Mouse (Mus musculus) midbrain, embryonic 12.5 days (tissue): ENCODE data around the gene Ino80b. TPM values are rescaled to one million over a fixed set of nuclear protein-coding genes. Genes with fewer than 3 reads are reported as not detected.
A peak's percentile ranks its signal among the peaks of the same experiment; 100 is the strongest.

Experiments used
- ATAC-seq: fragments of 200-750 bp; cut with Nextera tagmentation; 2 replicates; pipeline ENCODE4 v1.8.0; 2017; ENCODE audit warnings: low read depth, moderate TSS enrichment, moderate library complexity; ENCODE audit not compliant: low FRiP score
- H3K27ac ChIP-seq: fragments of 300-500 bp; sonication (generic); replicated peaks from 2 replicates; pipeline ENCODE4 v1.5.1; 2016; ENCODE audit warnings: mild to moderate bottlenecking
- H3K27me3 ChIP-seq: fragments of 300-500 bp; sonication (generic); 2 replicates; pipeline ENCODE4 v1.6.1; 2016; ENCODE audit warnings: mild to moderate bottlenecking
- H3K36me3 ChIP-seq: fragments of 300-500 bp; sonication (generic); 2 replicates; pipeline ENCODE4 v1.6.1; 2016
- H3K4me1 ChIP-seq: fragments of 300-500 bp; sonication (generic); 2 replicates; pipeline ENCODE4 v1.6.1; 2016
- H3K4me2 ChIP-seq: fragments of 300-500 bp; sonication (generic); replicated peaks from 2 replicates; pipeline ENCODE4 v1.6.1; 2016; ENCODE audit warnings: mild to moderate bottlenecking, moderate library complexity
- H3K4me3 ChIP-seq: fragments of 300-500 bp; sonication (generic); 2 replicates; pipeline ENCODE4 v1.5.1; 2016; ENCODE audit warnings: mild to moderate bottlenecking
- H3K9ac ChIP-seq: fragments of 300-500 bp; sonication (generic); replicated peaks from 2 replicates; pipeline ENCODE4 v1.6.1; 2016; ENCODE audit warnings: mild to moderate bottlenecking, moderate library complexity
- H3K9me3 ChIP-seq: fragments of 300-500 bp; sonication (generic); 2 replicates; pipeline ENCODE4 v1.6.1; 2016; ENCODE audit warnings: mild to moderate bottlenecking
- WGBS: fragments of 180-500 bp; shearing (Covaris S2); methylation state at CpG from one replicate; pipeline ENCODE4 v1.1.7; 2016; 5-methylcytosine and 5-hydroxymethylcytosine counted together
- polyA plus RNA-seq: library from polyadenylated mRNA; unstranded; fragments of >200 nt; fragmentation: Nextera tagmentation; extraction: Ambion mirVana; gene quantifications from 2 replicates; pipeline ENCODE4 v1.2.1, GENCODE M21; 2016

Gene Ino80b
- polyA plus RNA-seq, 1 experiment from 2014 or later = 19.4 TPM

DNA sequence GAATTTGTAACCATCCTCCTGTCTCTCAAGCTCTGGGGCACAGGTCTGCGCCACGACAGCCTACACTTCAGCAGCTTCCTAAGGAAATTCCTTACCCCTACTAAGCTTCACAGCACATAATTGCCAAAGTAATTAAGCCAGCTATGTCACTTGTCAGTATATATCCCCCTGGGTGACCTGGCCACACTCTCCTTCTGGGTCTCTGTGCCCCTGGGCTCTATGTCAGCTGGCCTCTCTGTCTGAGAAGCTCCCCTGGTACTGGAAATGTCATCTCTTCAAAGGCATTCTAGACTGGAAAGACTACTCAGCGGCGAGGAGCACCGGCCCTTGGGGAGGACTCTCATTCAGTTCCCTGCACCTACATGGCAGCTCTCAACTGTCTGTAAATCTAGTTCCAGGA, 2.3 kb downstream of the Ino80b start:
- H3K27ac ChIP-seq = no peak overlapping the region
- H3K4me3 ChIP-seq = peak overlapping the region; percentile 84; the same call in 1 of the 2 replicates
- peaks cover 19% of the 10 kb centered on the region for H3K36me3 ChIP-seq
- no peak for ATAC-seq
- H3K9me3 ChIP-seq = no peaks in the 10 kb centered on the region
- peaks cover 57% of the 10 kb centered on the region for H3K4me1 ChIP-seq
- H3K9ac ChIP-seq = peak overlapping the region; percentile 95; the same call in 1 of the 2 replicates
- H3K4me2 ChIP-seq = peak overlapping the region; percentile 96
- 82% methylated on average over 5 of the region's 5 CpGs for WGBS
- H3K27me3 ChIP-seq = no peaks in the 10 kb centered on the region

DNA sequence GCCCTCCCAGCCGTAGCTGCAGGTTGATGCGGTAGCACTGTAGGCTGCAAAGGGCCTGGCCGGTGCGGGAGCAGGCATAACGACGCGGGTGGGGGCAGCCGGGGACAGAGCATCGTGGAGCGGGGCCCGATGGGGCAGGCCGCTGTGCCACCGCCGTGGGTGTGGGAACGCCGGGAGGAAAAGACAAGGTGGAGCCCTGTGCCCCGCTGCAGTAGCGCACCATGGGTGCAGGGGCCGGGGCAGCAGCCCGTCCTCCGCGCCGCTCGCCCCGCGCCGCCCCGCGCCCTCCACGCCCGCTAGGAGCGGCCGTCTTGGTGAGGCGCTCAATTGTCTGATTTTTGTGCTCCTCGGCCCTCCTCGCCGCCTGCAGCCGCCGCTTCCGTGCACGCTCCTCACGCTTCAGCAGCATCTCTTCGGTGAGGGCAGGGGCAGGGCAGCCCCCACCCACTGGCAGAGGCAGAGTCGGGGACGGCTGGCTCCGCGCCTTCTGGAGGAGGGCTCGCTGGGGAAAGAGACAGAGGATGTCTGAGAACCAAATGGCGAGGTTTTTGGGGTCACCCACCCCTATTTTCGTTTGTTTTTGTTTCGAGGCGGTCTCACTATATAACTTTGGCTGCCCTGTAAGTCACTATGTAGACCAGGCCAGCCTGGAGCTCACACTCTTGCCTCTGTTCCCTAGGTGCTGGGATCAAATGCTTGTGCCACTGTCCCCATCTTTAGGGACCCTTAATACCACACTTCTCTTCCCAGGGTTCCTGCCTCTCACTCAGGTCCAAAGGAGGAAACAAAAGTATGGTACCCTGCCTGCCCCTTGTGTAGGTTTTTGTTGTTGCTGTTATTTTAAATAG, 3.1 kb downstream of the Ino80b start:
- Histone ChIP-seq H3K9me3 (no peaks in the 10 kb centered on the region), H3K36me3 (peaks cover 27% of the 10 kb centered on the region), H3K27me3 (no peaks in the 10 kb centered on the region), H3K27ac (peak overlapping the region; percentile 99), H3K4me1 (peaks cover 62% of the 10 kb centered on the region), H3K4me3 (peak overlapping the region; percentile 84), H3K9ac (peak overlapping the region; percentile 95), H3K4me2 (peak overlapping the region; percentile 96)
- peak; percentile 1 for ATAC-seq
- under 1% methylated on average over 47 of the region's 52 CpGs for WGBS

DNA sequence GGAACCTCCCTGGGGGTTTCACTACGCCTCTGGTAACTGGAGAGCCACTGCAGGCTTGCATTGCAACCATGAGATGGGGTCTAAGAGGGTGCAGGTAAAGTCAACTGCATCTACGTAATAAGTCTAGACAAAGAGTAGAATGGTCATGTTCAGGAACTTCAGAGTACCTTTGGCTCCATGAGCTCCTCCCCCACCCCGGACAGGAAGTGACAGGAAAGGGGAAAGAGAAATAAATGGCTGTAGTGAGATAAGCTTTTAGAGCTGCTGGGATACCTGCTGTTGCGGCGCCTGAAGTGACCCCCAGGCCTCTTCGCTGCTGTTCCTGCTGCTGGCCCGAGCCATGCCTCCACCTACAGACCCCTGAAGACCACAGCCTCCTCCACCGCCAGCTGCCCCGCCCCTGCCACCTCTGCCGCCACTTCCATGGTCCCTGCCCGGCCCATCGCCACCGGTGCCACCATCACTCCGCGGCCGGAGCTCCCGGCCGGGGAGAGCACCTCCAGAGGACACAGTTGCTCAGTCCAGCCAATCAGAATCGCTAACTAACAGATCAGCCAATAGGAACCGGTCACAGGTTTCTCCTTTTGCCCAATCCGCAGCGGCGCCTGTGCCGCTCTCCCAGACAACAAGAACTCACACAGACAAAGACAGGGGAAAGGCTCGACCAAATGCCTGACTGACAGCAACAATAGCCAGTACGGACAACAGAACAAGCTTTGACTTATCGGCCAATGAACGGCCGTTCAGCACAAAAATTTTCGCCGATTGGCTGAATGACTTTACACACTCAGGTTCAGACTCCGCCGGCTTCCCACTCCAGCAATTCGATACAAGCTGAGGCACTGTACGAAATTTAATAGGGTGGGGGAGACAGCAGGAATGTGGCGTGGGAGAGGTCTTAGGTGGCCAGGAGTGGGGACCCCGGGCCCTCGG, 4.0 kb downstream of the Ino80b start, which contains the start of gene Wbp1:
Wbp1 (minus strand) TSS at position 630 of the 933 bp plus-strand sequence.
- WGBS = under 1% methylated on average over 36 of the region's 38 CpGs
- Histone ChIP-seq H3K9ac (peak within 1 kb of the TSS; percentile 95), H3K9me3 (no peaks in the 10 kb centered on the region), H3K36me3 (peaks cover 30% of the 10 kb centered on the region), H3K27me3 (no peaks in the 10 kb centered on the region), H3K27ac (peak within 1 kb of the TSS; percentile 99), H3K4me2 (peak within 1 kb of the TSS; percentile 96), H3K4me3 (peak within 1 kb of the TSS; percentile 84), H3K4me1 (peaks cover 71% of the 10 kb centered on the region)
- ATAC-seq = peak; percentile 94

DNA sequence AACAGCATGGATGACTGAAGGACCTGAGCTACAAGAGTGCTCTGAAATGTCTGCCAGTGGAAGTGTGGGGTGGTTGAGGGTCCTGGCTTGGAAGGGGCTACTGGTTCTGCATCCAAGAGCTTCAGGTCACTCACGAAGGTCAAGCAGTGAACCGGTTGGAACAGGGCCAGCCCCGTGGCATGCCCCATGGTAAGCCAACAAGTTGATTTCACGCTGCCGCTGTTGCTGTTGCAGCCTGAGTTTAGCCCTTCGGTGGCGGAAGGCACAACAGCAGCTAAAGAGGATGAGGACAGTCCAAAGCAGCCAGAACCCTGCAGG, 5.5 kb downstream of the Ino80b start:
- peak overlapping the region; percentile 99; the same call in 1 of the 2 replicates for H3K27ac ChIP-seq
- peaks cover 74% of the 10 kb centered on the region for H3K4me1 ChIP-seq

DNA sequence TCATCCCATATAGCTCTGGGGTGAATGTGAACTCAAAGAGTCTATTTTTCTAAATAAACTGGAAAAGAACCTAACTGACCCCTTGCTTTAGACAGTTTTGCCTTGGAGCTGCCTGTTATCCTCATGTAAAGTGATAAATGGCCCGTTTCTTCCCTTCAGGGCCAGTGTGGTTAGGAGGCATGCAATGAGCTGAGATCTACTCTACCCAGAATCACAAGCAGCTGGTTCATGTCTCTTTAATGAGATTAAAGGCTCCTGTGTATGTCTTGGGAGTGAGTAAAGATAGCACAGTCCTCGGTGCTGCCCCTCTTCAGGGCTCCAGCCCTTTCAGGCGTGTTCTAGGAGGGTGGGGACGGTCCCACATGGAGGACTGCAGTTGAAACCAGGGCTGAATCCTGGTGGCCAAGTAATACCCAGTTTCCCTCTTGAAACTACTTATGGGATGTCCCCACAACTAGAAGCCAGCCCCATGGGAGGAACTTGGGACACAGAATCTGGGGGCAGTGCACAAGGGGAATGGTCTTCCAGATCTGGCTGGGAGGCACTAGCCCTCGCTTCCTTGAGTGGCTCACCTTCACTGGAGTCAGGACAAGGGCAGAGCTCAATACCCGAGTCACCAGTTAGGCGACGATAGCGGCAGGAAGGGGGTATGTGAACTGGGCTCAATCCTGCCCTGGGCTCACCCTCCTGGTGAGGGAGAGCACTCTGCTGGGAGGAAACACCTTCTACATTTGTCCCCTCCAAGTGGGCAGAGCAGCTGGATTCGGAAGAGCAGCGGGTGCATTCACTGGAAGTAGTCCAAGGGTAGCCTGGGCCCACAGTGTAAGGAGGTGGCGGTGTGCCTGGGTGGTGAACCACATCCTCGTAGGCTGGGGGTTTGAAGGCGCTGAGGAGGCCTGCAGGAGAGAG, 6.2 kb downstream of the Ino80b start:
- Histone ChIP-seq H3K4me3 (peak overlapping the region; percentile 84; the same call in 1 of the 2 replicates), H3K4me2 (peak overlapping the region; percentile 78), H3K36me3 (peaks cover 30% of the 10 kb centered on the region), H3K27ac (peak overlapping the region; percentile 10; the same call in 1 of the 2 replicates), H3K9me3 (no peaks in the 10 kb centered on the region), H3K9ac (0 out of 2 replicates have a peak overlapping the region, but pooled peaks have one; percentile 89), H3K27me3 (no peaks in the 10 kb centered on the region), H3K4me1 (peaks cover 72% of the 10 kb centered on the region)
- no peak for ATAC-seq
- 87% methylated on average over 14 of the region's 14 CpGs for WGBS

More for the DNA sequence above, 5.5 kb downstream of the Ino80b start:
- peak overlapping the region; percentile 78 for H3K4me2 ChIP-seq
- ATAC-seq = no peak
- H3K9me3 ChIP-seq = no peaks in the 10 kb centered on the region
- H3K27me3 ChIP-seq = no peaks in the 10 kb centered on the region
- H3K9ac ChIP-seq = peak overlapping the region; percentile 89
- WGBS = 62% methylated on average over 7 of the region's 7 CpGs
- H3K4me3 ChIP-seq = peak overlapping the region; percentile 84
- H3K36me3 ChIP-seq = peaks cover 30% of the 10 kb centered on the region

DNA sequence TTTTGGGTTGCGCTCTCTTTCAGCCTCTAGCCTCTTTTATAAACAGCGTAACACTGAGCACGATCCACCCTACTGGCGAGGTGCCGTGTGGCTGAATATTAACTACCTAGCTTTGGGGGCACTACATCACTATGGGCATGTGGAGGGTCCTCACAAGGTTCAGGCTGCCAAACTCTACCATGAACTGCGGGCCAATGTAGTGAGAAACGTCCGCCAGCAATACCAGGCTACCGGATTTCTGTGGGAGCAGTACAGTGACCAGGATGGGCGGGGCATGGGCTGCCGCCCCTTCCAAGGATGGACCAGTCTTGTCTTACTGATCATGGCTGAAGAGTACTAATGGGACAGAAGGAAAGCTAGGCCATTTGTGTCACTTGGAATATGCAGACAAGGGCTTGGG, 6.9 kb downstream of the Ino80b start:
- no peak overlapping the region for H3K9ac ChIP-seq
- H3K27ac ChIP-seq = no peak overlapping the region; the same call in 1 of the 2 replicates
- 0 out of 2 replicates have a peak overlapping the region, but pooled peaks have one; percentile 4 for H3K4me2 ChIP-seq
- H3K27me3 ChIP-seq = no peaks in the 10 kb centered on the region
- peaks cover 65% of the 10 kb centered on the region for H3K4me1 ChIP-seq
- no peak overlapping the region for H3K4me3 ChIP-seq
- H3K9me3 ChIP-seq = no peaks in the 10 kb centered on the region
- no peak for ATAC-seq
- H3K36me3 ChIP-seq = peaks cover 30% of the 10 kb centered on the region
- 84% methylated on average over 11 of the region's 11 CpGs for WGBS

DNA sequence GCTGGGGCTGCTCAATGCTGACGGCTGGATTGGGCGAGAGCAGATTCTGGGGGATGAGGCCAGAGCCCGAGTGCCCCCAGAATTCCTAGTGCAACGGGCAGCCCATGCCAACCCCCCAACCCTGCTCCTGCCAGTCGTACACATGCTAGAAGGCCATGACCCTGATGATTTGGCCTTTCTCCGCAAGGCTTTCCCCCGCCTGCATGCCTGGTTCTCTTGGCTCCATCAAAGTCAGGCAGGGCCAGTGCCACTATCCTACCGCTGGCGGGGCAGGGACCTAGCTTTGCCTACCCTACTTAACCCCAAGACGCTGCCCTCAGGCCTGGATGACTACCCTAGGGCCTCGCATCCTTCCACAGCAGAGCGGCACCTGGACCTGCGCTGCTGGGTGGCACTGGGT, 7.6 kb downstream of the Ino80b start:
- Histone ChIP-seq H3K4me1 (peaks cover 57% of the 10 kb centered on the region), H3K9ac (peak overlapping the region; percentile 24; the same call in 1 of the 2 replicates), H3K4me2 (no peak overlapping the region), H3K27me3 (no peaks in the 10 kb centered on the region), H3K27ac (no peak overlapping the region), H3K9me3 (no peaks in the 10 kb centered on the region), H3K36me3 (peaks cover 30% of the 10 kb centered on the region), H3K4me3 (peak overlapping the region; percentile 6; the same call in 1 of the 2 replicates)
- ATAC-seq = no peak
- 88% methylated on average over 13 of the region's 13 CpGs for WGBS

DNA sequence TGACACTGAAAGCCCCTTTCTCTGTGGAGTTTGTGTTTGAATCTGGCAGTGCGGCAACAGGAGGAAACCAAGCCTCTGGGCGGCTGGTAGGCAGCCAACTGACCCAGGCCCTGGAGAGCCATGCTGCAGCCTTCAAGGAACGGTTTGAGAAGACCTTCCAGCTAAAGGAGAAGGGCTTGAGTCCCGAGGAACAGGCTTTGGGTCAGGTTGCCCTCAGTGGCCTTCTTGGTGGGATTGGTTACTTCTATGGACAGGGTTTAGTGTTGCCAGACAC, 8.1 kb downstream of the Ino80b start:
- no peak overlapping the region for H3K9ac ChIP-seq
- peaks cover 52% of the 10 kb centered on the region for H3K4me1 ChIP-seq
- H3K36me3 ChIP-seq = peaks cover 30% of the 10 kb centered on the region
- no peak overlapping the region for H3K27ac ChIP-seq
- ATAC-seq = no peak
- H3K4me3 ChIP-seq = peak overlapping the region; percentile 78; the same call in 1 of the 2 replicates
- 86% methylated on average over 4 of the region's 4 CpGs for WGBS
- H3K9me3 ChIP-seq = no peaks in the 10 kb centered on the region
- peak overlapping the region; percentile 95; the same call in 1 of the 2 replicates for H3K4me2 ChIP-seq
- no peaks in the 10 kb centered on the region for H3K27me3 ChIP-seq

DNA sequence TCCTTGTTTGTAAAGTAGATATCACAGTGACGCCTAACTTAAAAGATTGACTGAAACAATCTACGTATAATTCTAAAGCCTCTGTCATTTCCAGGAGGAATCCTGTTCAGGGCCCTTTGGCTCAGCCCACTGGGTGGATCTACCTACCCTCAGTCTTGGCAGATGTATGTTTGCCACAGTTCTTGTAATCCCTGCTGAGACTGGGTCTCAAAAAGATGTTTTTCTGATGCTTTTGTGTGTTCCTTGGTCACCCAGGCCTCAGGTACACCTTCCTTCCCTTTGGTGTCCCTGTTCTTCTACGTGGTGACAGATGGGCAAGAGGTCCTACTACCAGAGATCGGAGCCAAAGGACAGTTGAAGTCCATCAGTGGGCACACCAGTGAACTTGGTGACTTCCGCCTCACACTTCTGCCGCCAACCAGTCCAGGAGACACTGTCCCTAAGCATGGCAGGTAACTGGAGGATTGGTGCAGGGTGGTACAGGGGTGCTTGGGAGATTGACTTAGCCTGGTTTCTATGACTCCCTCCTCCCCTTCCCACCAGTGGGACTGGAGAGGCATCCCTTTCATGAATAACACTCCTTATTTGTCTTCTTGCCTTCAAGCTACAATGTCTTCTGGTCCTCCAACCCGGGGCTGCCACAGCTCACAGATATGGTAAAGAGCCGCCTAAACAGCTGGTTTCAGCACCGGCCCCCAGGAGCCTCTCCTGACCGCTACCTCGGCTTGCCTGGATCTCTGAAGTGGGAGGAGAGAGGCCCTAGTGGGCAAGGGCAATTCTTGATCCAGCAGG, 8.7 kb downstream of the Ino80b start:
- peak overlapping the region; percentile 95 for H3K4me2 ChIP-seq
- WGBS = 82% methylated on average over 11 of the region's 11 CpGs
- peaks cover 30% of the 10 kb centered on the region for H3K36me3 ChIP-seq
- H3K27ac ChIP-seq = no peak overlapping the region
- no peaks in the 10 kb centered on the region for H3K9me3 ChIP-seq
- H3K4me1 ChIP-seq = peaks cover 52% of the 10 kb centered on the region
- no peaks in the 10 kb centered on the region for H3K27me3 ChIP-seq
- ATAC-seq = no peak
- H3K9ac ChIP-seq = peak overlapping the region; percentile 85
- H3K4me3 ChIP-seq = peak overlapping the region; percentile 78

DNA sequence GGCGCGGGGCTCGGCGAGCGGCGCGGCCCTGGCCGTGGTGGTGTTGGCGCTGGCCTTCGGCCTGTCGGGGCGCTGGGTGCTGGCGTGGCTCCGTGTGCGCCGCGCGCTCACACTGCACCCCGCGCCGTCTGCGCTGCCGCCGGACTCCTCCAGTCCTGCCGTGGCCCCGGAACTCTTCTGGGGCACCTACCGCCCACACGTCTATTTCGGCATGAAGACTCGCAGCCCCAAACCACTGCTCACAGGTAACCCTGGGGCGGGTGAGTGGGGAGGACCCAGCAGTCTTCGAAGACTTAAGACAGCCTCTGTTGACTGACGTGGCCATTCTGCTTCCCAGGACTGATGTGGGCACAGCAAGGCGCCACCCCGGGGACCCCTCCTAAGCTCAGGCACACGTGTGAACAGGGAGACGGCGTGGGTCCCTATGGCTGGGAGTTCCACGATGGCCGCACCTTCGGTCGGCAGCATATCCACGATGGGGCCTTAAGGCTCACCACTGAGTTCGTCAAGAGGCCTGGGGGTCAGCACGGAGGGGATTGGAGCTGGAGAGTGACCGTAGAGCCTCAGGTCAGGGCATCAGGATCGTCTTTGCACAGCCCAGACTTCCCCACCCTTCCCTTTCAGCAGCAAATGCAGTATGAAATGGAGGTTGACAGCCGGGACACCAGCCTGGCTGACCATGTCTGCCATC, 9.4 kb downstream of the Ino80b start:
- Histone ChIP-seq H3K4me1 (peaks cover 52% of the 10 kb centered on the region), H3K9ac (peak overlapping the region; percentile 85), H3K4me2 (peak overlapping the region; percentile 95), H3K36me3 (peaks cover 30% of the 10 kb centered on the region), H3K27ac (peak overlapping the region; percentile 78), H3K9me3 (no peaks in the 10 kb centered on the region), H3K4me3 (peak overlapping the region; percentile 78), H3K27me3 (no peaks in the 10 kb centered on the region)
- WGBS = 2% methylated on average over 41 of the region's 48 CpGs
- peak; percentile 72 for ATAC-seq
